Mouse (Mus musculus) left cerebral cortex, postnatal 4 days (tissue): ENCODE data around the gene Kctd12b. TPM values are rescaled to one million over a fixed set of nuclear protein-coding genes. Genes with fewer than 3 reads are reported as not detected.
"Not testable (repeated sequence)": the region's sequence is repeated elsewhere in the genome, so short reads cannot be mapped to it uniquely, and the experiment has no call there.

Source experiments
- DNase-seq: peaks from one replicate; pipeline ENCODE4 v3.0.0-alpha.2; 2022
- intact Hi-C: fragments of 180-260 bp; cut with DNase I; formaldehyde crosslinking; loops from one replicate; pipeline ENCODE4 v1.15.1; 2025
- total RNA-seq, 2 experiments: library from RNA; stranded (reverse); gene quantifications; 2 replicates each; pipeline ENCODE4 v1.2.3; 2021

Gene Kctd12b
- 1 to 10 TPM; 4.3 to 5.2 TPM for total RNA-seq

DNA sequence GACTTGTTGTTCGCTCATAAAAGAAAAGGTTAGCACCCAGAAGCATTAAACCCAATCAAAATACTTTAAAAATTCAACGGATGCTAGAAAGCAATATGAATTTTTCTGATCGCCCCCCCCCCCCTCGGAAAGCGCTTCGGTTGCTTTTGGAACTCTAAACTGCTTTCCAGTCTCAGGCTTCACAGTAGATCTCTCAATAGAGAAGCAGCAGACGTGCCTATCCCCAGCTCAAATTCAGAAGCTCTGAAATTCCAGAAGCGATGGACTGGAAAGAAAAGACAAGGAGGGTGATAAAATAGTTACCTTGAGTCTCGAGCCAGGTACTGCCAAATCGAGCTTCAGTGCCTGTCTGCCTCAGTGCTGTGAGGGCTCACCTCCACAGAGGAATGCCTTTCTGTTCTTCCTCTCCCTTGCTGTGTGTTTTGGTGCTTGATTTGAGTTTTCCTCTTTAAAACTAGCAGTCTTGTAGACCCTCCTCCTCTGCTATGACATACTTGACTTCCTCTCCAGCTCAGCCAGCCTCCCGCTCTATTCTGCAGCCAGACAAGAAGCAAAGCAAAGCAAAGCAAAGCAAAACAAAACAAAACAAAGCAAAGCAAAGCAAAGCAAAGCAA, at the start of gene Kctd12b:
Kctd12b (minus strand) TSS at position 610 of the 614 bp plus-strand sequence.
- DNase-seq = peak; percentile 4
- intact Hi-C loops = no loop called here

DNA sequence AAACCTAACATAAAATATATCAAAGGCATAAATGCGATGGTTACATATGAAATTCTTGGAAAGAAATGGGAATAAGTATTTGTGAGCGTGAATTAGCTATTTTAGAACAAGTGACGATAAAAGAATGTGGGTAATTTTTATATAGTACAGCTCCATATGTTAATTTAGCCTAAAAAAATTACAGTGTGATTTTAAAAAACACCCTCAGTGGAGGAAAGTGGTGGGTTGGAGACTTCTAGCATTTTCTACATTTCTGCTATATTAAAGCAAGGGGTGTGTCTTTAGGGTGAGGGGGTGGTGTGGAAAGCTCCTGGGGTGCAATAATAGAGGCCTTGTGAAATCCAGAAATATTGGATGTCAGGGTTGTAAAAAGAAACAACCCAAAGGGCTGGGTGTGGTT, 46.3 kb upstream of the Kctd12b start:
- no peak for DNase-seq

DNA sequence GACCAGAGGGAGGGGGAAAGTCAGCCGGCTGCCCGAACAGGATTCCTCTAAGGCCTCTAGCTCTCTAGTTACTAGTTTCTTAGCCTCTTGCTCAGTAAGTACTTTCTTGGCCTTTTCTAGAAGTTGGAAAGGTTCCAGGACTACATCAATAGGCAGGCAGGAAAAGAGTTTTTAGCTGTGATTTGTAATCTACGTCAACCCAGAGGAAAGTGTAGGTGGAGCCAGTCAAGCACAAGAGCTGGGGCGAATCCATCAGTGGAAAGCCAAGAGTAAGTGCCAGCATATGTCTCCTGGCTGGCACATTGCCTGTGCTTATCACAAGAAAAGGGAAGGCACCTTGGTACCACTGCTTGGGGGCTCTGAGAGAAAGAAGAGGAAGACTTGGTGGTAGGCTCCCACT, 39.5 kb upstream of the Kctd12b start:
- no peak for DNase-seq

More for the DNA sequence above, 46.3 kb upstream of the Kctd12b start:
- intact Hi-C loops = no loop called here

DNA sequence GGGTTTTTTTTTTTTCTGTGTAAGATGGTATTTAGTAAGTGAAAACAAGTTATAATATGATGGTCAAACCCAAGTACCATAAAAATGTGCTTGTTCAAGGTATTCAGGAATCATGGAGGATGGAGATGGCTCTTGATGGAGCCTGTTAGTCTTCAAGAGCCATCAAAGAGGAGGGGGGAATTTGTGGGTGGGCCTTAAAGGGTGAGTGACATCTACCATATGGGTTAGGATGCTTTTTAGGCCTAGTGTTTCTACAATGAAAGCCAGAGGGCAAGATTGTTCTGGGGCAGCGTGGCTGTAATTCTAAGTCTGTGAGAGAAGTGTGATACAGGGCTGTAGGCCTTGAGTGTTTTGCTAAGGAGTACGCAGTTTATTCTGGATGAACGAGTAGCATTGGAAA, 28.2 kb upstream of the Kctd12b start:
- intact Hi-C loops = no loop called here
- no peak for DNase-seq

More for the DNA sequence above, 39.5 kb upstream of the Kctd12b start:
- intact Hi-C loops = no loop called here

DNA sequence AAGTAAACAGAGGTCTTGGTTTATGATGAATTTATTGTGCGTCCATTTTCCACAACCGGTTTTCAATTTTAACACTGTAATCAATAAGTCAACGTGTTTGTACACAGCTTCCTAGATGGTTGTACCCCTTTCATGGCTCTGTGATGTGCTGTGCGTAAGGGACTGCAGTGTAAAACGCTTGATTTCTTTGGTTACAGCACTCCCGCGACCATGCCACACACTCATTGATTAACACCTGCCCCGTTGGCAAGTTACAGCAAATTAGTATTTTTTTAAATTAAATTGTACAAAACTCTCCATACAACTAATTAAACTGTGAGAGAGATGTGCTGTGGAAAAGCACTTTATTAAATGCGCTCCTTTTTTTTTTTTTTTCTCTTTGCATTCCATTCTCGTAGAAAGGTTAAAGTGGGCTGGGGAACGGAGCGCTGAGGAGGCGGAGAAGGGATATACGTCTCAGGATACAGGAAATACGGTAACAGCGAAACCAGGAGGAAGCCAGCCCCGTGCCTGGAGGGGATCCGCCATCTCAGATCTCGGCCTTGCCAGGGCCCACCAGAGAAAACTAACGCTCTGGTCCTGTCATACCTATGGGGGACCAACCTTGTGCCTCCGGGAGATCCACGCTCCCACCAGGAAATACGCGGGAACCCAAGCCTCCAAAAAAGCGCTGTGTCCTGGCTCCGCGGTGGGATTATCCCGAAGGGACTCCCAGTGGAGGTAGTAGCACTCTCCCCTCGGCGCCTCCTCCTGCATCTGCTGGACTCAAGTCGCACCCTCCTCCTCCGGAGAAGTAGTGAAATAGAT, 27.1 kb upstream of the Kctd12b start, which contains the start of gene Nbdy:
Nbdy (plus strand) TSS at position 481 of the 807 bp plus-strand sequence.
- intact Hi-C loops = no loop called here
- DNase-seq = peak; percentile 52

DNA sequence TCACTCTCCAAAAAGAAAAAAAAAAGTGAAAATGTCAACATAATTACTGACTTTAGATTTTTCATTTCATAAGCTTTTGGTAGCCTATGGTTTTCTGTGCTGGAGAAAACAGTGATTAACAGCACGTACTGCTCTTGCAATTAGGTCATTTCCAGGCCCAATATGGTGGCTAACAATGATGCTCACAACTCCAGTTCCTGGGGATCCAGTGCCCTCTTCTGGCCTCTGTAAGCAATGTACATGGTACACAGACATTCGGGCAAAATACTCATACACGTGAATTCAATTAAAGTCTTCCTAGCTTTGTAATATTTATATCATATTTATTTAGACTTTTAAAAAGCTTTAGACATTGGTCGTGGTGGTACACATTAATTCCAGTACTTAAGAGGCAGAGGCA, 23.4 kb upstream of the Kctd12b start:
- intact Hi-C loops = no loop called here

DNA sequence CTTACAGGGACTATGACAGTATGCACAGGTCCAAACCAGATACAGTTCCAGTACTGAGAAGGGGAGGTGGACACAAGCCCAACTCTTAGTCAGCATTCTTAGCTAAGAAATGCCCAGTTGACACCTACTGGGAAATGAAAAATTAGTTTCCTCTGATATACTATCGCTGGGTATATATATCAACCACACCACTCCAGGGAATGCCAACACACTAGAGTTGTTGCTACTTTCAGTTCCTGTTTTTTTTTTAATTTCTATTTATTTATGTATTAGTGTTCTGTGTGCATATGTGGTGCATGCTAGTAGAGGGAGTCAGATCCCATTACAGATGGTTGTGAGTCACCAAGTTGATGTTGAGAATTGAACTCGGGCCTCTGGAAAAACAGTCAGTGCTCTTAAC, 20.5 kb upstream of the Kctd12b start:
- no peak for DNase-seq
- intact Hi-C loops = no loop called here

More for the DNA sequence above, 23.4 kb upstream of the Kctd12b start:
- DNase-seq = peak; percentile 4

DNA sequence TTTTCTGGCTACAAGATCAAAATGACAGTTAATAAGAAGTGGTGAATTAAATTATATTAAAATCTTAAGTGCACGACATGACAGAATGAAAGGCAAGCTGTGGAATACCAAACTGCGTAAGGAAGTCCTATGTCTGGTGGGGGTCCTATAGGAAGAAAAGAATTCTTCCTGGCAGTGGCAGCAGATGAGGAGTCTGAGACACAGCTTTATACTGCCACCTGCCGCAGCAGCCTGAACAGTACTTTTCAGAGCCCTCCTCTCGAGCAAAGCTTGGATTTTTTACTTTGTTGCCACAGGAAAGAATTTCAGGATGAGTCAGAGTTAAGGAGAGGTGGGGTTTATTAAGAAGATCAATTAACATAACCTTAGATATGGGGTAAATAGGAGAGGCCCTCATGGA, 11.5 kb upstream of the Kctd12b start:
- intact Hi-C loops = loop anchor here (5.0 to 10.0 kb wide), 2 partner anchors 320 to 553 kb away; no protein-coding TSS in a partner anchor
- peak; percentile 10 for DNase-seq

DNA sequence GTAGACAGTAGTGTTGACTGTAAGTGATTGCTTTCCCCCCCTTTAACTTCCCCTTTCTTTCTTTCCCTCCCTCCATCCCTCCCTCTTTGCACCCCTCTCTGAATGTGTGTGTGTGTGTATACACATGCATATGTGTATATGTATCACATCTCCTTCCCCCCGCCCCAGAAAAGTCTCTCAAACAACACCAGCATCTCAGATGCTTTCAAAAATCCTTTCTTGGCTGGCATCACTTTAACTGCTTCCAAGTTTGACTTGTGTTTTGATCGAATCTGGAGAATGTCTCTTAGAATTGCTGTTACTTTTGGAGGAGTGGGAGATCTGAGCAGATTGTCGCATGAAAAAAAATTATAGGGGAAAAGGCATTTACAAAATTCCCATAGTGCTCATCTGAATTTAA, 4.3 kb upstream of the Kctd12b start:
- no peak for DNase-seq
- intact Hi-C loops = loop anchor here (10.0 kb wide), 1 partner anchor 546 kb away; no protein-coding TSS in a partner anchor

DNA sequence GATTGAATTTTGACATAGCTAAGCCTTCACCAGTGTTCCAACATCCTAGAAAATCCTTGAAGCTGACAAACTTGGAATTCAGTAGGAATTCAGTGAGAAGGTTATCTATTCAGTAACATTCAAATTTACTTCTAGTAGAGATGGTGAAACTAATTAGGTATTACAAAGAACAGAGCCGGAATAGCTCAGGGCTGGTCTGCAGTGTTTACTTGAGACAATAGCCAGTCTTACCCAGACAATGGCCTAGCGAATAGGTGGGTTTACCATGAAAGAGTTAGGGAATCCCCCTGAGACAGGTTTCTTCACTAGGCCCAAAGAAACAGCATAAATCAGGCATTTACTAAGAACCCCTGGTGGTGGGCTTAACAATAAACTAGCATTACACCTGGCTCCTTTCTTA, 28.0 kb downstream of the Kctd12b start:
- DNase-seq, intact Hi-C loops: not testable (repeated sequence)

DNA sequence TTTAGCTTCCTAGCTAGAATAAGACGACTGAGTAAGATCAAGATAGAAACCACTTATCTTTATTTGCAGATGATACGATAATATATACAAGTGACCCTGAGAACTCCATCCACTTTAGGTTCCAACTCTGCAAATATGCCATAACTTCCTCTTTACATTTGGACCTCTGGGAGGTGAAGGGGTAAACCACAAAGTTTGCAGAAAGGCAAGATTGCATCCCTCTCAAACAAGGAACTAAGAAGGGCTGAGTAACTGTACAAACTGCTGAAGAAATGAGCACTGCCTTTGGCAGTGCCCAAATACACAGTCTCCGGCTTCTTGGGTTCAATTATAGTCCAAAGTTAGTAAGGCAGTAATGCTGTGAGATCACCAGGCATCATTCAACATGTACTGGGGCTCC, 31.3 kb downstream of the Kctd12b start:
- intact Hi-C loops = no loop called here
- no peak for DNase-seq

DNA sequence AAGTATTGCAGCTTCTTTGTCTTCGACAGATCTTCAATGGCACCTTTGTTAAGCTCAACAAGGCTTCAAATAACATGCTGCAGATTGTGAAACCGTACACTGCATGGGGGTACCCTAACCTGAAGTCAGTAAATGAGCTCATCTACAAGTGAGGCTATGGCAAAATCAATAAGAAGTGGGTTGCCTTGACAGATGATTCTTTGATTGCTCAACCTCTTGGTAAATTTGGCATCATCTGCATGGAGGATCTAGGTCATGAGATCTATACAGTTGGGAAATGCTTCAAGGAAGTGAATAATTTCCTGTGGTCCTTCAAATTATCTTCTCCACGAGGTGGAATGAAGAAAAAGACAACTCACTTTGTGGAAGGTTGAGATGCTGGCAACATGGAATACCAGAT, 39.2 kb downstream of the Kctd12b start:
- intact Hi-C loops = no loop called here
- DNase-seq = no peak

DNA sequence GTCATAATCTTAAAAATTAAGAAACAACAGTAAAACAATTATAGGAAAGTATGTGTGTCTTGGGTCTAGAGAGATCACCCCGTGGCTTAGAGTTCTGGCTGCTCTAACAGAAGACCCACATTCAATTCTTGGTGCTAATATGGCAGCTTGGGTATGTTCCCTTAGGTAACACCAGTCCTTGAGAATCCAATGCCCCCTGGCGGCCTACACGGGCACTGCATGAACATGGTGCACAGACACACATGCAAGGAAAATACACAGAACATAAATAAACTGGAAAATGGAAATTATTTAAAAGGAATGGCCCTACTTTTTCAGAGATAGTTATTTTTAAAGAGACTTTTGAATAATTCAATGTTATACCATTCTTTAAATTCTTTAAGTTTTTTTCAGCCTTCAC, 55.6 kb downstream of the Kctd12b start:
- intact Hi-C loops = no loop called here
- DNase-seq = peak; percentile 0

DNA sequence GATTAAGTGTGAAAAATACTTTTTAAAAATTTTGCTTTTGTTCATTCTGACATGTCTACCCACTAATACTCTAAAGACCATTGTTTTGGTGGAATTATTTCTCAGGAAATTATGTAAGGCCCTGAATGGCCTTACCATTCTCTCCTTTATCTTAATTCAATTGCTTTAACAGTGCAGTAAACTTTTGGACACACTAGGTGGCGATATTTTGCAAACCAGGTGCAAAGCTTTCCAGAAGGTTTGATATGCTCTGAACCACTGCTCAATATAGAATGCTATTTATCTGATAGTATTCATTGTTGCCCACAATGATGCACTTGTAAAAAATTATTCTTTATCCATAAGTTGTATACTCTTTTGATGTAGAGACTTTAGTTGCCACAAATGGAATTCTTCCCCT, 59.9 kb downstream of the Kctd12b start:
- intact Hi-C loops = no loop called here
- no peak for DNase-seq

Other genes starting within 250 kb of the Kctd12b start
- 100 to 1,000 TPM; 223 to 236 TPM for gene Ubqln2, start 198.2 kb downstream of the Kctd12b start, total RNA-seq
- not detected for gene Cypt3, start 137.8 kb downstream of the Kctd12b start, total RNA-seq
- 10 to 100 TPM; 61.5 to 66.9 TPM for gene Nbdy, start 27.2 kb upstream of the Kctd12b start, total RNA-seq
- gene Spin2c, start 135.8 kb upstream of the Kctd12b start, total RNA-seq = 10 to 100 TPM; 10.3 to 11.4 TPM